Mouse (Mus musculus) erythroid progenitor cell, adult 5-6 weeks (primary cell): ENCODE results near the gene Cep164. TPM values are rescaled to one million over a fixed set of nuclear protein-coding genes. Genes with fewer than 3 reads are reported as not detected.
A peak's percentile ranks its signal among the peaks of the same experiment; 100 is the strongest.
"Not testable (repeated sequence)": the region's sequence is repeated elsewhere in the genome, so short reads cannot be mapped to it uniquely, and the experiment has no call there.

Source experiments
- ATAC-seq: replicated peaks from 2 replicates; pipeline ENCODE4 v1.8.0; 2016; ENCODE audit warnings: moderate number of reproducible peaks, mild to moderate bottlenecking, moderate TSS enrichment, inconsistent platforms; ENCODE audit not compliant: poor library complexity, low FRiP score, severe bottlenecking
- total RNA-seq, 2 experiments: library from RNA; stranded (forward) in 1 of 2; stranded (reverse) in 1 of 2; fragments of 150-400 nt in 1 of 2; fragments of 186-747, 209-891 nt in 1 of 2; gene quantifications; 2 replicates each; pipeline versions ENCODE4 v1.2.3 to v1.2.4; 2015 to 2017; ENCODE audit warnings: low replicate concordance in 2 of 2

The Cep164 gene
- total RNA-seq, 2 experiments from 2014 or later, result 47.4 to 50.2 TPM

DNA sequence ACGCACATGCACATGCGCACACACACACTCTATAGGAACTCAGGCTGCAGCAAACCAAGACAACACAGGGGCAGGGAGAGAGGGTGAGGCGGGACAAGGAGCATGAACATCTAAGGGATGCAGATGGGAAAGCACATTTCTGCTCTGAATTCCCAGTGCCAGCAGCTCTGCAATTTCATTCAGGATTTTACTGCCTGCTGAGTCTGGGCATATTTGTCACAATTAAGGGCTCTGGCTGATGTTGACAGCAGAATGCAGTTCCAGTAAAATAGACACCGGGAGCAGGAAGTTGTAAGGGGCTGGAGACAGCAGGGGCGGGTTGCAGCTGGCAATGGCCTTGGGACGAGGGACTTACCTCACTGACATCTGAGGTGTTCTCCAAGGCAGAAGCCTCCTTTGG, 34.8 kb downstream of the Cep164 start:
- ATAC-seq, result no peak

DNA sequence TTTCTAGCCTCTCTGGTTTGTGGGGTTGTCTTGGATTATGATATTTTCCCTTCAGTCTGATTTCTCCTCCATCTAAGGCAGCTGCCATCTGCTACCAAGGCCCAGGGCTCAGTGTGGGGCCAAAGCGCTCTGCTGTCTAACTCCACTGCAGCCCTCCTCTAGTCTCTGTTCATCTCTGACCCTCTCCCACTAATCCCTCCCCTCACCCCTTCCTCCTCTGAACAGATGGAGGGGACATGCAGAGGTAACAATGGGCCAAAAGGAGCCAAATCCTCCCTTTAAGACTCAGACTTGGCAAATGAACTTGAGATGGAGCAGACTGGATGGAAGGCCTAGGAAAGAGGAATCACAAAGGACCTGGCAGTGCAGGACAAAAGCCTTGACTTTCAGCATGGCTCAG, 36.3 kb downstream of the Cep164 start:
- ATAC-seq, result no peak

DNA sequence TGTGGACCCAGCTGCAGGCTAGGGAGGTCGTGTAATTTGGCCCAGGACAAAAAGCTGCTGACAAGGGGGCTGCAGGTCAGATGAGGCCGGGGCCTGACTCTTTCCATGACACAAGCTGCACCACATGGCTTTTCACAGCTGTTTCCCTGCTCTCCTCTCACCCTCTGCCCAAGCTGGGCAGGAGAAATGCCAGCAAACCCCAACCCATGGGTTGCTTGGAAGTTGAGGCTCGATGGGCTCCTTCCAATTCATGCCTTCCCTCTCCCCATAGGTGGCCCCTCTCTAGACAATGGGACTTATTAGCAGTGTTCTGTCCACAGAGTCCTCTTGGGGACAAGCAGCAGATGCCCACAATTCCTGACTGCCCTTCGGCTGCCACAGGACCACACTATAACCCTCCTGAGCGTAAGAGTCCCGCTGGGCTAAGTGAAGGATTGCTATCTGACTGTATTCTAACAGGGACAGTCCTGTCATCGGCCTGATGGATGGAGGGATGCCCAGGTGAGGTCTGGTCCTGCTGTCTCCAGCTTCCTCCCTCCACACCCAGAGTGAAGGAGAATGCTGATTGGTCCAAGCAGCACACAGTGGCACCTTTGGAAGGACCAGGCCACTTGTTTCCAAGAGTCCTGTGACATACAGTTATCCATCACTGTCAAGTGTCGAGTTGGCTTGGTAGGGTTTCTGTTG, 36.9 kb downstream of the Cep164 start:
- ATAC-seq, result no peak

DNA sequence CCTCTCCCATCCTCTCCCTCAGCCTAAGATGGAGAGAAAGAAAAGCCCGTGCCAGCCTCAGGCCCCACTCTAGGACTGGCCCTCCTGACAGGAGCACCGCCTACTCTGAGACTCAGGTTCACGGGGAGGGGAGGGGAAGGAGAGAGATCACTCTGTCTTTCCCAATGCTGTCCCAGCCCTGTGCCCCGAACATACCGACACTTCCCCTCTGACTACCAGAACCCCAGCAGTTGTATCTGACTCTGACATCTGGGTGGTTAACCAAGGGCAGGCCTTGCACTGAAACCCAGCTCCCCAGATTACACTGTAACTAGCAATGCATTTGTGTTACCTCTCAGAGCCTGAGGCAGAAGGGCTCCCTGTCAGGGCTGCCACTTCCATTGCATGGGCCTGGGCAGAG, 40.1 kb downstream of the Cep164 start:
- ATAC-seq, result peak; percentile 61

DNA sequence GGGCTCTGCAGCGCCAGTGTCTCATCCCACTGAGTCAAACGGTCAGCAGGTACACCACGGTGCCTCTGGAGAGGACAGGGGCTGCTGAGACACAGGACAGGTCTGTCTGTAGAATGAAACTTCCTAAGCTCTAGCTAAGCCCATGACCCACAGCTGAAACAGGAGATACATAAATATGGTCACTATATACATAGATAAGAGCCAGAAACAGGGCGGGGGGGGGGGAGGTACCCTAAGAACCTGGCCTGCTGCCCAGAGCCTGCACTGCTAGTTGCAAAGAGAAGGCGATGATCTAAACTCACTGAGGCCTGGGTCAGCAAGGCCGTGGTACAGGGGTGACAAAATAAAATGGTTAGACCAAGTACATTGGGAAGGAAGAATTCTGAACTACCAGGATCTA, 40.9 kb downstream of the Cep164 start:
- peak; percentile 69 for ATAC-seq

DNA sequence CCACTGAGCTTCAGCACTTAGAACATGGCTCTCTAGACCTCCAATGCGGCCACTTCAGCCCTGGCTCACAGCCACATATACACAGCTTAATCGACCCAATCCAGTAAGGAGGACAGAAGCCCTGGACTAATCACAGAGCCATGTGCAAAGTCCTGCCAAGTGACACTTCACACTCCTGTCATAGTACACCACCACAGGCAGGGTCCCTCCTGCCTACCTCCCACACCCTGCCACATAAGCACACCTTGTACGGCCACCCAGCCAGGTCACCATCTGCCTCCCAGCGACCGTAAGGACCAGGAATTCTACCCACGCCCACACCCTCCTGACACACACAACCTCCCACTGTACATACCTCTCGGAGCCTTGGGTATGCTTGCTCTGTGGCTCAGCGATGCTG, 41.4 kb downstream of the Cep164 start:
- peak; percentile 55 for ATAC-seq

DNA sequence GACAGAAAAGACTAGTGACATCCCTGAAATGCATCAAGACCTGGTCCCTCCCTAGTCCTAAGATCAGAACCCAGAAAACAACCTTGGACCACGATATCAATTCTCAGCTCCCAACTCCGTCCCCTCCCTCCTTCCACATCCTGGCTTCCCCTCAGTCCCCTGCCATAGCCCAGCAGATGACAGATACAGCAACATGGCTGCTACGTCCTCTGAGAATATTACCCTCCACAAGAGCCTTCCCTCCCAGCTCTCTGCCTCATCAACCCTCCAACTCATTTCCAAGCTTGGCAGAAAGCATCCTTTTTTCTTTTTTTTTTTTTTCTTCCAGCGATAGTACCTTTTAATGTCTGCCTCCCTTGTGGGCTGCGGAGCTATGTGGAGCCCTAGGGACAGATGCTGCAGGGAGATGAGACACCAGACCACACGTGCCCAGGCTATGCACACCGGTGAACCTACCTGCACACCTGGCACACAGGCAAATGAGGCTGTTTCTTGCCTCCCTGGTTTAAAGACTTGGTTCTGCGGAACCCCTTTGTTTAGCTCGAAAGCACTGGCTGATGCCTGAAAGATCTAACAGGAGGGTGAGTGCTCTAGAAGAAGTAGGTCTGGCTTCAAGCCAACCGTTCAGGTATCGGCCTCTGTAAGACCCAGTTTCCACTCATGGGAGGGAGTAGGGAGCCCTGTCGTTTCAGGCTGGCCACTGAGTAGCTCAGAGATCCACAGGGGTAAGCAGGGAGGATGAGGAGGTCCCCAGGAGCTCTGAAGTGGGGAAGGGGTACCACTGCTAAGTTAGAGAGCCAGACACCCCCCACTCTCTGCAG, 45.0 kb downstream of the Cep164 start:
- no peak for ATAC-seq

DNA sequence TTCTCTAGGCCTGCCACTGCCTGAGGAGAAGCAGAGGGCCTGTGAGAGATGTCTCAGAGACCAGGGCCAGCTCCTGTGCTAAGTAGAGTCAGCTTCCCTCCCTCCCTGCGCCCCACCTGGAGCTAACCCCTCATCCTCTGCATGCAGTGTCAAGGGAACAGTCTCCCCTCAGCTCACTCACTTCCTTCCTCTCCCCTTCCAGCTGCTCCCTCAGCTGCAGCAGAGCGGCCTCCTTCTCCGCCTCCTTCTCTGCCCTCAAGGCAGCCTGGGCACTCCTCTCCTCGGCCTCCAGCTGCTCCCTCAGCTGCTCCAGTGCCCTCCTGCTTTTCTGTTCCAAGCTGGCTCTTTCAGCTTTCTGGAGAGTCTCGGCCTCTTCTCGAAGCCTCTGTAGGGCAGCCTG, 49.3 kb downstream of the Cep164 start:
- no peak for ATAC-seq

DNA sequence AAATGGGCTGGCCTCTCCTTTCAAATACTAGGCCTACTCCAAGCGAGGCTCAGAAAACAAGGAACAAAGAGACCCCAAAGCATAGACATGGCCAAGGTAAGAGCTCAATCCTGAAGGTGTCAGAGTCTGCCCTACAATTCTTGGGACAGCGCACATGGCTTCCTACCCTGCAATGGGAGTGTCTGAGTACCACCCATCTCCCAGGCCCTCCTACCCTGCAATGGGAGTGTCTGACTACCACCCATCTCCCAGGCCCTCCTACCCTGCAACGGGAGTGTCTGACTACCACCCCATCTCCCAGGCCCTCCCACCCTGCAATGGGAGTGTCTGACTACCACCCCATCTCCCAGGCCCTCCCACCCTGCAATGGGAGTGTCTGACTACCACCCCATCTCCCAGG, 52.3 kb downstream of the Cep164 start:
- ATAC-seq, result not testable (repeated sequence)

DNA sequence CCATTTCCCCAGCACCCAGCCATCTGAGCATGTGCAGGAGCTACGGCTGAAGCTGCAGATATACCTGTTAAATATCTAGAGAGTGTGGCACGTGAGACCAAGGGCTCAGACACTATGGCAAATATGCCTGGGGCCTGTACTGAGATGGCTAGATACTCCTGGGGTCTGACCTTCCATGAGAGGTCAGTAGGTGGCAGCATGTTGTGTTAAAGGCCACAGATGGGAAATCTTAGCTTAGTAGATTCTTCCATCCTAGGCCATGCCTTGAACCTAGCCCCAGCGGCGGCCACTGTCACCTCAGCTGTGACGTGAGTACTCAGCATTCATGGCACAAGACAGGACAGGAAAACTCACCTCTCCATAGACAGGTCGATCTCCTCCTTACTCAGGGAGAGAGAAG, 54.4 kb downstream of the Cep164 start:
- ATAC-seq, result no peak

DNA sequence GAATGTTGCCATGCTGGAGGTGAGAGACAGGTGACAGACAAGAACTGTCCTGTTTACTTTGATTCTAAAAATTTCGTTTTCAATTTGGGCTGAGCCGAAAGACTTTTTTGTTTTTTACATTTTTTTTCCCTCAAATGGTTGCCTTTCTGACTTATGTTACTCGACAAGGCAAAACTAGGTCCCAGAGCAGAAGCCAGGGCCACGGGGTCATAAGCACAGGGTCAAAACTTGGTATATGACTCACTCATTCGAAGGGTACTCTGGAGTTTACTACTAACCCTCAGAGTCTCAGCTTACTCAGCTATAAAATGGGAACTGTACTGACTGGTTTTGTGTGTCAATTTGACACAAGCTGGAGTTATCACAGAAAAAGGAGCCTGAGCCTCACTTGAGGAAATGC, 58.9 kb downstream of the Cep164 start:
- no peak for ATAC-seq

DNA sequence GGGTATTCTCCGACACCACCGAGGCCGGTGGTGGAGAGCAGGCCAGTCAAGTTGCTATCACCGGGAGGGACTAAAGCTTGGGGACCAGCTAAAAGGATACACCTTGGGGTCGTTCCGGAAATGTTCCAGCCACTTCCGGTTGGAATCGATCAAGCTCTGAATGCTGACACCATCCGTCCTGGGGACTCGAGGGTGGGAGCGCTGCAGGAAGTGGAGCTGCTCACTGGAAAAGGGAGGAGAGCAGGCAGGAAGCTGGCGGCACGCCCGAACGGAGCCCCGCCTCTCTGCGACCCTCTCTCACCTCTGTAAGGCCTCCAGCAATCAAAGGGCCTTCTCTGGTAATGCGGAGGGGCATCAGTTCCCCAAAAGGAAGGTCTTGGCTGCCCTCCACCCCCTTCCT, 60.1 kb downstream of the Cep164 start:
- no peak for ATAC-seq

DNA sequence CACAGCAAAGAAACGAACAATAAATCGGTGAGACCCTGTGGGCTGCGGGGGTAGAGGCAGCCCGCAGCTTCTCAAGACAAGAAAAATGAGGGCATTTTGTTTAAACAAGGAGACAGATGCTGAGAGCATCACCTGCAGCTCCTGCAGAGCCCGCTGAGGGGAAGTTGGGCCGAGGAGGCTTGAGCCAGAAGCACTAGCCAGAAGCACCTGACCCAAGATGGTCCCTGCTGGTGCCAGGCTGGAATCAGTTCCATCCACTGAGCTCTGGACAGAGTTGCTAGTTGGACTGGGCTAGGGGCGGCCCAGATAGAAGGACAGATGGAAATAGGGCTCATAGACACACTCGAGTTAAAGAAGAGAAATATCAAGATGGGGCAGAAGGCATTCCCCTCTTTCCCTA, 61.3 kb downstream of the Cep164 start:
- ATAC-seq, result no peak

DNA sequence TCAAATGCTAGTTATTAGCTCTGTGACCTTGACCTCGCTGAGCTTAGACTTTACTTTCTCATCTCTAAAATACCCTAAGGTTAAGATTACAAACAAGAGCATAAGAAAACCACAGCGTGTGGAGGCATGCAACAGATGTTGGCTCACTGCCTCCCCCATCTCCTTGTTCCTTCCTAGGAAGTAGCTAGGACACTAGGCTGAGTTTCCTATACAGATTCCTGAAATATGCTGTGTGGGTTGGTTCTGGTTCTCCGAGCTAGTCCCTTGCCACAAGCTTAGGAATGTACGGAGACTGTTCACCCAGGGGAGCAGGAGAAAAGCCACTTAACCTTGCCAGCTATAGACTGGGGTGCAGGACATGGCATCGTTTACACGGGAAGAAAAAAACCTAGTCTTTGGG, 62.3 kb downstream of the Cep164 start:
- ATAC-seq, result no peak

DNA sequence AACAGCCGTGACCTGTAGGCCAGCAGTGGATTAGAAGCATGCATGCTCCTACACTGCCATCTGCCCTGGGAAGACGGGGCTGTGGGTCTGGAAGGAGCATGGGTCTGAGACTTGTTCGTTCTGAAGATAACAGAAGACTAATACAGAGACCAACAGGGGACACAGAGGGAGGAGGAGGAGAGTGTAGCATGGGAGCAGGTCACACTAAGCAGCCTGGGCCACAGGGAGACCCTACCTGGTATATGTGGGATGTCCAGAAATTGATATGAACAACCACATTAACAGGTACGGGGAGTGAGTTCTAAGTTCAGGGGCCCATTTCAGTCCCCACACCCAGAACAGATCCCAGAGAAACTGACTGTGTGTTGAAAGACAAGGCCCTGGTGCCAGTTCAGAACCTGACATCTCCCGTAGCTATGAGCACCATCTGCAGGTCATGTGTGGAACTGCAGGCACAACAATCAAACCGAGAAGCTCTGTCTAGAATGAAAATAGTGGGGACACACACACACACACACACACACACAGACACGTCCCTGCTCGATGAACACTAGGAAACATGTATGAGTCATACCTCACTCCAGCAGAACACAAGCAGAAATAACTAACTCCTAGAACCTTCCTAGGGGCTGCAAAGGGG, 73.9 kb downstream of the Cep164 start:
- ATAC-seq, result no peak

DNA sequence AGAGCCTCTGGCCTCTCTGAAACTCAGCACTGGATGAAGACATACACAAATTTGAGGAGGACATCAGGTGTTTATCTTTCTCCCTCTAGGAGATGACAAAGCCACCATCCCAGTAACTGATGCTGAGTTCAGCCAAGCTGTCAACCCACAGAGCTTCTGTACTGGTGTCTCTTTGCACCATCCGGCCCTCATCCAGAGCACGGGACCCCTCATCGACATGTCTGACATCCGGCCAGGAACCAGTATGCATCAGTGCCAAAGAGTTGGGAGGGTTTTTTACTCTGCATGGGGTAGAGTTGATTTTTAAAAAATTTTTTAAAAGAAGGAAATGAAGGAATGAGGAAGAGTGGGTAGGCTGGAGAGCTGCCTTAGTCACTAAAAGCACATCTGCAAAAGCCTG, 78.6 kb downstream of the Cep164 start:
- no peak for ATAC-seq

DNA sequence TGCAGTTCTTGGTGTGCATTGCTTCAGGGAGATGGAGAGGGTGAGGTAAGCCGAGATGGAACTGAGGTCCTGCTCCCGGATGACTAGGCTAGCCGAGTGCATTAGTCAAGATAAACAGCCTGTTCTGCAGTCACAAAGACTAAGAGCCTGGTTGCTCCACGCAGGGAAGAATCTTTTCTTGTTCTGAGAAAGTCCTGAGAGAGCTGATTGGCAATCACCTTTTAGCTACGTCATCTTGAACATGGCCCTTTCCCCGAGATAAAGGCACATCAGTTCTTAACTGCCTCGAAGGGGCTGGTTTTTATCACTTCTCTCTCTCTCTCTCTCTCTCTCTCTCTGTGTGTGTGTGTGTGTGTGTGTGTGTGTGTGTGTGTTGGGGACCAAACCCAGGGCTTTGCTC, 83.0 kb downstream of the Cep164 start:
- ATAC-seq, result no peak

DNA sequence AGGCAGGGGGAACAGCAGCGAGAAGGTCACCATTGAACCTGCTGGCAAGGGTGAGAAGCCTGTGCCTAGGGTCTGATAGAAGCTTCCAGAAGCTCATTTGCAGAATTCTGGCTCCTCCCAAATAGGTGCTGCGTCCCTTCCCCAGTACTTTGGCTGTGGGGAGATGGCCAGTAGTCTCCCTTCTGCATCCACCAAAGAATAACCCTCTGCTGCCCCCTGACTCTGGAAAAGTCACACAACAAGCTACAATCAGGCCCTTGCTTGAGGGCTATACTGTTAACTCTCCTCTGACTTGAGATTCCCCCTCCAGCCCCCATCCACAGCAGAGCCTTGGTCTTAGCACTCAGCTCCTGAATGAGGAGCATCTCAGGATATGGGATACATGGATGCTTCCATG, 87.9 kb downstream of the Cep164 start:
- no peak for ATAC-seq

DNA sequence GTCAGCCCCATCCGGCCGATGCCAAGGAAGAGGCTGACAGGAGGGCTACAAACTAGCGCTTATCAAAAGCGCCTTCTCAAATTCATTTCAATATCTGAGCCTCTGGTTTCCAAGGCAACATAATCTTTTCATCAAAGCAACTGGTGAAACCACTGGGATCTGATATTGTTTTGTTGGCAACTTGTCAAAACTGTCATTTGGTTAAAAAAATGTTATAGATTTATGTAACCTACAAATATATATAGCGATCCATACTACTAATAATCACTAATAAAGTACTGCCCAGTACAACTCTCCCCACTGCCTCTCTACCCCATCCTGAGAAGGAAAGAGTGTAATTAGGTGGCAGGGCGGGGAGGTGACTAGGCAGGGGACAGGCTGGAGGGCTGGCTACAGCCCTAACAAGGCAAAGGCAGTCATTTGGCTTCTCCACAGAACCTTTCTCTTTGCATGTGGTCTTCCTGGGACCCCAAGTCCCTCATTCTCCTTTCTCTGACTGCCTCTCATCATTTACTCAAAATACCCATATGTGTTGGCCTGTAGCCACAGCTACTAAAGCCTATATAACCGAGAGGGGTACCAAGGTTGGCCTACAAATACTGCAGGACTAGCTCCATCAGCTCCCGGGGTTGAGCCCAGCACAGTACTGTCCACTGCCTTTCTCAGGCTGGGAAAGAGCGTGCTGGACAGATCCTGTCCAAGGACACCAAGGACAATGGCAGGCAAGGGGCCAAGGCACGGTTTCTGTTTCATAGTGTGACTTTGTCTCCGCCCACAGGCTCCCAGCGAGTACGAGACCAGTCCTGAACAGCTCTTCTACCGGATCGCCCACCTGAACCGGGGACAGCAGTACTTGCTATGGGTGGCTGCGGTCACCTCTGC, 88.5 kb downstream of the Cep164 start:
- no peak for ATAC-seq

DNA sequence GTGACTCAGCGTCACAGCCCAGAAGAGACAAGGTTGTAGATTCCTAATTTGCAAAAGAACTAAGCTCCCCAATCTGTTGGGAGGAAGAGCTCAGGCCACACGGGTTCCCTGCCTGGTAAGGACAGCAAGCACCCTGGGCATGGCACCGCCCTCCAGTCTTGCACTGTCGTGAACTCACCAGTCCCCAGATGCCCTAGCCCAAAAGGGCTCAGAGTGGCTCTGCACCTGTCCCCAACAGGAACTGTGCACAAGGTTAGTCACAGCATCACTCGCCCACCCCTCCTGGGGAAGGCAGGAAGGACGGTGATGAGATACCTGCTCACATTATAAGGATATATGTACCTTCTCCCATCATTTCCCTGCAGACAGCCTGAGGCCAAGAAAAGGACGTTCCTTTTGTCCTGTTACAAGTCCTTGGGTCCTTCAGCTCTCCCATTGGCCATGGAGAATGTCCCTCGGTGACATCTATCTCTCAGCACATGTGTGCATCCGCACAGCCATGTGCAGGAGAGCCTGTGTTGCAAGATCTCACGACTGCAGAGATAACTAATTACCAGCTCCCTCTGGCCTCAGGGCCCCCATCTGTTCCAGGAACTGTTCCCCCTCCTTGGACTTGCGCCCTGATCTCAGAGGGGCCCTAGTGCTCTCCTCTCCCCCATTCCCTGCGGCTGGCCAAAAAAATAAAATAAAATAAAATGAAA, 89.3 kb downstream of the Cep164 start:
- no peak for ATAC-seq
